Mouse (Mus musculus) adrenal gland, adult 10 weeks (tissue): ENCODE data around the gene Casc4. TPM values are rescaled to one million over a fixed set of nuclear protein-coding genes. Genes with fewer than 3 reads are reported as not detected.

Experiments used
- polyA plus RNA-seq: library from polyadenylated mRNA; stranded (reverse); fragments of 350-450 nt; fragmentation: Illumina TruSeq; extraction: RNeasy Lipid Tissue Mini Kit (QIAGEN cat#74804); gene quantifications from one replicate; pipeline ENCODE4 v1.2.3, GENCODE M21; 2014; ENCODE audit warnings: low read depth, low replicate concordance

Gene Casc4
- 282 TPM for polyA plus RNA-seq

DNA sequence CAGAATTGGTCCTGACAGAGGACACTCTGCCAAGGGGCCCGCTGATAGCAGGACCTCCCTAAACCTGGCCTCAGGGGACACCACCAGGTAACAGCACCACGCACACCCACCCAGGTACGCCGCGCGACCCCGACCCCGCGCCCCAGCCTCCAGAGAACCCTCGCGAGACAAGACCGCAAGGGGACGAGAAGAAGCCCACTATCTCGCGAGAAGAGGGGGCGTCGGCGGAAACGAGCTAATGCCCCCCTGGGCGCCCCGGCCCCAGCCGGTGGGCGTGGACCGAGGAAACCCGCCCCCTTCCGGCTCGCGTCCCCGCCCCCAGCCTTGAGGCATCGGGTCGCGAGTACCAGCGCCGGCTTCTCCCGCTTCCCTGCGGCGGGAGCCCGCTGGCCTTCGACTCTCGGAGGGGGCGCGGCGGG, at the start of gene Casc4:
Casc4 (plus strand) TSS at position 339 of the 419 bp plus-strand sequence.

DNA sequence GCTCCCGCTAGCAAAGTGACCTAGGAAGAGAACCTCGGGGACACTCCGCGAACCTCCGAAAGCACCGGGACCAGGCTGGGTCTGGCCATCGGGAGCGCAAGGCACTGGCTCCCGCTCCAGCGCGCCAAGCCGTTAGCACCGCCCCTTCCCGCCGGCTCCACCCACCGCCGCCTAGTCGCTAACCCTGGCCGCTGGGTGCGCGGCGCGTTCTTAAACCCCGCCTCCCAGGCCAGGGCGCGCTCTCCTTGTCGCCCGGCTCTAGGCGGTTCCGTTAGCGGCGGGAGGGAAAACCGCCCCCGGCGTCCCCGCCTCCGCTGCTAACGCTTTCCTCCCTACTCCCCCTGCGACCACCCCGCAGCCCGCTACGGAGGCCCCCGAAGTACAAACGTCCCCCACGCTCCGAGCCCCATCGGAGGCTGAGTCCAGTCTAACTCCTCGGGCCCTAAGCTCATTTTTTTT, 89.0 kb downstream of the Casc4 start, which contains the start of the genes Ctdspl2 and Mageb3:
Ctdspl2 (plus strand) TSS at position 237 of the 459 bp plus-strand sequence.
Mageb3 (minus strand) TSS at position 328 of the 459 bp plus-strand sequence.

Other genes with a start within 250 kb of the Casc4 start
- 139 TPM for gene Frmd5, start 59.9 kb upstream of the Casc4 start, polyA plus RNA-seq
- 68.0 TPM for gene Ctdspl2, start 89.0 kb downstream of the Casc4 start, polyA plus RNA-seq
- gene Mageb3, start 89.1 kb downstream of the Casc4 start, polyA plus RNA-seq: not detected
- gene Eif3j1, start 161.6 kb downstream of the Casc4 start, polyA plus RNA-seq: 130 TPM